Mouse (Mus musculus) kidney, adult 2 months (tissue): ENCODE measurements around the gene Dhcr24.

Experiments used
- CTCF ChIP-seq: fragments of 200-500 bp; conservative IDR thresholded peaks from 2 replicates; pipeline ENCODE4 v1.5.1; 2011; ENCODE audit warnings: low read depth, mild to moderate bottlenecking, control low read depth, low read length, moderate library complexity, mixed read lengths; ENCODE audit not compliant: insufficient read depth, insufficient read length
- POLR2A ChIP-seq: fragments of 200-500 bp; IDR thresholded peaks from one replicate; pipeline ENCODE4 v1.6.1; 2011; ENCODE audit warnings: low read depth, low read length, control low read depth

DNA sequence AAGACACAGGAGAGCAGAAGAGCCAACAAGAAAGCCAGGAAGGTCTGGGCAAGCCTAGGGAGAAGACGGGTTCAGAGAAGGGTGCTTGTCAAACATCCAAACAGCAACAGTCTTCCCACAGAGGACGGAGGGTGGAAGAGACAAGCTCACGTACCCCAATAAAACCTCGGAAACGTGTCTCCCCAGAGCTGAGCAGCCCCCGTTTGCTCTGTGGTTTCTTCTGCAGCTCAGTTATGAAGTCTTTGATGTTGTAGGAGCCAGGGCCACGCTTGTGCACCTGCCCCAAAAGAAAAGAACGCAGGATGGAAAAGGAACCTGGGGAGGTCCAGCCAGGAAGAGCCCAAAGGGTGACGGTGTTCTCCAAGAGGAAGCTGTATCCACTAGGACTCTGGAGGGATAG, 54.0 kb downstream of the Dhcr24 start:
- TF ChIP-seq CTCF = no peak
- no peak for TF ChIP-seq POLR2A
